In genomic region chr16:49753318-49753717, GRCm38 (mm10) we compare ENCODE assay signal across 14 mouse cellular contexts. TPM values are rescaled to one million over a fixed set of nuclear protein-coding genes. Genes with fewer than 3 reads are reported as not detected.
A peak's percentile ranks its signal among the peaks of the same experiment; 100 is the strongest.
DNase-seq lines count a peak whose midpoint lies in the region; ATAC-seq and TF ChIP-seq lines count a peak whose summit lies in the region.
"Had no signal": no experiment of that assay in that cellular context is flagged by ENCODE, and none has a peak within 500 bp of the region (broad histone marks: within the 10 kb centered on the region; RNA-seq: fewer than 3 reads in every experiment).

No protein-coding gene starts in this region.

- no peak overlapping the region for H3K9ac ChIP-seq in hindbrain, embryonic 15.5 days
- no peak overlapping the region for H3K9ac ChIP-seq in neural tube, embryonic 13.5 days

- peaks cover 14% of the 10 kb centered on the region for H3K4me1 ChIP-seq in forebrain, embryonic 10.5 days
- H3K4me1 ChIP-seq in hindbrain, embryonic 15.5 days (replicated peaks), result no peaks in the 10 kb centered on the region
- peaks cover 6% of the 10 kb centered on the region; the same call in 1 of the 2 replicates for H3K4me1 ChIP-seq in neural tube, embryonic 13.5 days (replicated peaks)

- no peak for TF ChIP-seq CTCF in left cerebral cortex, adult 2 months (IDR thresholded peaks at IDR 0.05)

- ATAC-seq in hindbrain, embryonic 15.5 days (ENCODE audit: low FRiP score, low read depth), result peak; percentile 68
- peak; percentile 43; the same call in 1 of the 2 replicates for ATAC-seq in neural tube, embryonic 13.5 days (ENCODE audit: low read depth)

- no peak for DNase-seq in left cerebral cortex, adult 2 months (ENCODE audit: extremely low spot score in 1 of 2, low spot score in 2 of 2)
- DNase-seq in left cerebral cortex, adult 18-20 months (ENCODE audit: low spot score in 2 of 2), result no peak
- DNase-seq in forebrain, embryonic 10.5 days (ENCODE audit: extremely low spot score, low spot score), result no peak
- no peak for DNase-seq in T-cell, adult 2 months (ENCODE audit: low spot score)
- no peak for DNase-seq in adrenal gland, postnatal 14 days
- DNase-seq in kidney, adult 11 months, result no peak
- DNase-seq: cerebellum, adult 9-11 months; heart, adult 18-20 months; heart, postnatal 4 days; kidney, postnatal 10 days; thymus, adult 18-20 months had no signal

- no peaks in the 10 kb centered on the region for H3K27me3 ChIP-seq in forebrain, embryonic 10.5 days (ENCODE audit: poor library complexity, severe bottlenecking)
- no peaks in the 10 kb centered on the region for H3K27me3 ChIP-seq in hindbrain, embryonic 15.5 days
- no peaks in the 10 kb centered on the region for H3K27me3 ChIP-seq in neural tube, embryonic 13.5 days

- 31% methylated on average over 3 of the region's 3 CpGs for whole genome bisulfite sequencing in forebrain, embryonic 10.5 days
- 38% methylated on average over 3 of the region's 3 CpGs for WGBS in hindbrain, embryonic 15.5 days
- 29% methylated on average over 3 of the region's 3 CpGs for WGBS in neural tube, embryonic 13.5 days

- H3K36me3 ChIP-seq in forebrain, embryonic 10.5 days (replicated peaks), result no peaks in the 10 kb centered on the region
- H3K36me3 ChIP-seq in hindbrain, embryonic 15.5 days, result no peaks in the 10 kb centered on the region
- H3K36me3 ChIP-seq in neural tube, embryonic 13.5 days, result no peaks in the 10 kb centered on the region

- H3K4me3 ChIP-seq in left cerebral cortex, adult 2 months, result no peak overlapping the region
- H3K4me3 ChIP-seq in forebrain, embryonic 10.5 days, result no peak overlapping the region
- no peak overlapping the region for H3K4me3 ChIP-seq in hindbrain, embryonic 15.5 days
- no peak overlapping the region for H3K4me3 ChIP-seq in neural tube, embryonic 13.5 days

- peak overlapping the region; percentile 22; the same call in 1 of the 2 replicates for H3K27ac ChIP-seq in left cerebral cortex, adult 2 months
- H3K27ac ChIP-seq in forebrain, embryonic 10.5 days, result peak overlapping the region; percentile 17; the same call in 1 of the 2 replicates
- 0 out of 2 replicates have a peak overlapping the region, but pooled peaks have one; percentile 5 for H3K27ac ChIP-seq in hindbrain, embryonic 15.5 days (replicated peaks)
- peak overlapping the region; percentile 7; the same call in 1 of the 2 replicates for H3K27ac ChIP-seq in neural tube, embryonic 13.5 days (replicated peaks)
- H3K27ac ChIP-seq: macrophage had no signal

- H3K9me3 ChIP-seq in forebrain, embryonic 10.5 days, result no peaks in the 10 kb centered on the region
- H3K9me3 ChIP-seq in hindbrain, embryonic 15.5 days, result no peaks in the 10 kb centered on the region
- no peaks in the 10 kb centered on the region for H3K9me3 ChIP-seq in neural tube, embryonic 13.5 days

- H3K4me2 ChIP-seq in hindbrain, embryonic 15.5 days, result no peak overlapping the region
- H3K4me2 ChIP-seq in neural tube, embryonic 13.5 days, result no peak overlapping the region

- intact Hi-C loops in left cerebral cortex, adult 2 months (cut with DNase I), result loop anchor here (5.0 kb wide), 1 partner anchor 51 kb away; no protein-coding TSS in a partner anchor

RNA-seq across cellular contexts. Expression of gene Cd47, which starts 47.0 kb away (rescaled TPM):
- 100 to 1,000 TPM; 217 to 235 TPM for total RNA-seq in left cerebral cortex, adult 2 months (2021)
- 100 to 1,000 TPM; 215 to 235 TPM for total RNA-seq in left cerebral cortex, adult 18-20 months (2021)
- 31.9 and 32.8 TPM in 2 replicates for polyA plus RNA-seq in forebrain, embryonic 10.5 days (2016; fragmentation: Nextera tagmentation; extraction: Ambion mirVana)
- polyA plus RNA-seq in hindbrain, embryonic 15.5 days (2015; fragmentation: Nextera tagmentation; extraction: Ambion mirVana), result 150 and 170 TPM in 2 replicates
- polyA plus RNA-seq in neural tube, embryonic 13.5 days (2015; fragmentation: Nextera tagmentation; extraction: Ambion mirVana), result 103 and 106 TPM in 2 replicates
- total RNA-seq in adrenal gland, postnatal 14 days (2021), result 126 and 128 TPM in 2 replicates

RNA-seq across cellular contexts. Expression of gene Ift57, which starts 54.3 kb away (rescaled TPM):
- total RNA-seq in left cerebral cortex, adult 2 months (2021), result 10 to 100 TPM; 54.2 to 56.3 TPM
- total RNA-seq in left cerebral cortex, adult 18-20 months (2021), result 10 to 100 TPM; 53.4 to 54.0 TPM
- polyA plus RNA-seq in forebrain, embryonic 10.5 days (2016; fragmentation: Nextera tagmentation; extraction: Ambion mirVana), result 23.7 and 25.0 TPM in 2 replicates
- polyA plus RNA-seq in hindbrain, embryonic 15.5 days (2015; fragmentation: Nextera tagmentation; extraction: Ambion mirVana), result 43.4 and 51.4 TPM in 2 replicates
- 38.6 and 39.9 TPM in 2 replicates for polyA plus RNA-seq in neural tube, embryonic 13.5 days (2015; fragmentation: Nextera tagmentation; extraction: Ambion mirVana)
- 27.2 and 30.4 TPM in 2 replicates for total RNA-seq in adrenal gland, postnatal 14 days (2021)
